Mouse (Mus musculus) CD4-positive, CD25-positive, alpha-beta regulatory T cell, adult 2 months (primary cell): ENCODE measurements at regions not wholly inside any gene's neighbourhood (a gene's known extent, or its start where the extent isn't known, plus 50 kb on each side); places are given as distances from the start of the nearest gene placed in this dataset.

Source experiments
- DNase-seq: peaks from one replicate; pipeline ENCODE4 v3.0.0-alpha.2; 2012; ENCODE audit warnings: low read depth, low spot score

GRCm38 (mm10) chr6:148602894-148603293, 158.7 kb upstream of the Tmtc1 start:
- no peak for DNase-seq

GRCm38 (mm10) chr6:148600934-148601333, 156.7 kb upstream of the Tmtc1 start:
- DNase-seq, result no peak

GRCm38 (mm10) chr6:148599473-148599872, 155.3 kb upstream of the Tmtc1 start:
- DNase-seq, result no peak

GRCm38 (mm10) chr6:148598746-148599337, 154.7 kb upstream of the Tmtc1 start:
- no peak for DNase-seq

GRCm38 (mm10) chr6:148595009-148595770, 151.0 kb upstream of the Tmtc1 start:
- no peak for DNase-seq

GRCm38 (mm10) chr6:148588971-148589370, 144.8 kb upstream of the Tmtc1 start:
- DNase-seq, result no peak

GRCm38 (mm10) chr6:148586439-148587321, 142.5 kb upstream of the Tmtc1 start:
- DNase-seq, result no peak

GRCm38 (mm10) chr6:148584126-148584525, 139.9 kb upstream of the Tmtc1 start:
- no peak for DNase-seq

GRCm38 (mm10) chr6:148578281-148578680, 134.1 kb upstream of the Tmtc1 start:
- no peak for DNase-seq

GRCm38 (mm10) chr6:148577663-148578062, 133.5 kb upstream of the Tmtc1 start:
- DNase-seq, result no peak

GRCm38 (mm10) chr6:148574742-148575453, 130.7 kb upstream of the Tmtc1 start:
- DNase-seq, result no peak

GRCm38 (mm10) chr6:148572201-148572600, 128.0 kb upstream of the Tmtc1 start:
- DNase-seq, result no peak

- no peak for DNase-seq
Observed at GRCm38 (mm10) chr6:148571651-148572050, 127.5 kb upstream of the Tmtc1 start.

GRCm38 (mm10) chr6:148564146-148564545, 120.0 kb upstream of the Tmtc1 start:
- no peak for DNase-seq

GRCm38 (mm10) chr6:148562206-148562708, 118.1 kb upstream of the Tmtc1 start:
- DNase-seq, result no peak

- no peak for DNase-seq
Observed at GRCm38 (mm10) chr6:148556484-148556871, 112.3 kb upstream of the Tmtc1 start.

GRCm38 (mm10) chr6:148555651-148556483, 111.7 kb upstream of the Tmtc1 start:
- DNase-seq, result no peak

GRCm38 (mm10) chr6:148554463-148554862, 110.3 kb upstream of the Tmtc1 start:
- DNase-seq, result no peak

- no peak for DNase-seq
Observed at GRCm38 (mm10) chr6:148553616-148554015, 109.4 kb upstream of the Tmtc1 start.

GRCm38 (mm10) chr6:148551097-148551496, 106.9 kb upstream of the Tmtc1 start:
- DNase-seq, result no peak
